Mouse (Mus musculus): ENCODE results near the gene Tmem11.

GRCm38 (mm10) chr11:60924981-60925380 lies 45.9 kb upstream of the Tmem11 start:
- TF ChIP-seq CTCF (IDR thresholded peaks at IDR 0.05; ENCODE audit: control insufficient read depth, insufficient read depth, insufficient read length) (no peak), FOSL1 (IDR thresholded peaks at IDR 0.05; ENCODE audit: insufficient read depth, low read length, poor library complexity, severe bottlenecking) (no peak), MYOD1 (IDR thresholded peaks at IDR 0.05; ENCODE audit: control insufficient read depth, insufficient read length, low read depth) (no peak), MAX (IDR thresholded peaks at IDR 0.05) (no peak), MYOG (IDR thresholded peaks at IDR 0.05; ENCODE audit: control insufficient read depth, extremely low read depth, insufficient read length) (no peak), USF1 (IDR thresholded peaks at IDR 0.05; ENCODE audit: low read depth) (no peak)
